Mouse (Mus musculus) embryonic fibroblast, embryonic 13.5 days (primary cell): ENCODE data around the gene Syce2.

Experiments
- CTCF ChIP-seq: IDR thresholded peaks from 2 replicates; pipeline ENCODE4 v1.5.1; 2011; ENCODE audit warnings: mild to moderate bottlenecking, control low read depth, low read length, moderate library complexity, borderline replicate concordance; ENCODE audit not compliant: insufficient read depth
- POLR2A ChIP-seq: IDR thresholded peaks from 2 replicates; pipeline ENCODE4 v1.6.1; 2011; ENCODE audit warnings: low read depth, mild to moderate bottlenecking, control low read depth, low read length, moderate library complexity

DNA sequence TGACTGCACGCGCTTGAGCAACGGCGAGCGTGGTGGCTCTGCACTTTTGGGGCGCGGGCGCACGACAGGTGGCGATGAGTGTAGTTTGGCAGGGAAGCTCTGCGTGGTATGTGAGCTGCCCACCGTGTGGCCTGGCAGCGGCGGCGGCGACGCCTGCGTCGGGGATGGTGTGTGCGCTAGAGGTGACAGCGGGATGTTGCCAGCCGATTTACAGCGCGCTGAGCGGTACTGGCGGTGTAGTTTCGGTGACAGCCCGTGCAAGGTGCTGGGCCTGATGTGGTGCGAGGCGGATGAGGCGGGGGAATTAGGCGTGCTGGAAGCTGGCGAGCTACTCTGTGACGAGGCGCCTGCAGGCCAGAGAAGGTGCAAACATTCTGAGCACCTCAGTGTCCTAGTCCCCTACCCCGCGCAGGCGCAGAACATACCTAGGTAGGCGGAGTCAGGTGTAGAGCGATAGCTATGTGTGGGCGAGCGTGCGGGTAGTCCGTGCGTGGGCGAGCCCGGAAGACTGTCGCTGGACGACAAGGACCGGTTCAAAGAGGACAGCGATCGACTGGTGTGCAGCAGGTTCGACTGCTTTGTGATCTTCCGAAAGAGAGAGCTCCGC is 41.1 kb downstream of the Syce2 start:
- TF ChIP-seq CTCF (no peak), POLR2A (peak; percentile 25; the same call in 1 of the 2 replicates)
